Mouse (Mus musculus): ENCODE measurements around the gene Spata46. TPM values are rescaled to one million over a fixed set of nuclear protein-coding genes. Genes with fewer than 3 reads are reported as not detected.

Gene Spata46
- polyA plus RNA-seq, 1 experiment from 2014 or later, result 1.2 TPM

GRCm38 (mm10) chr1:170303103-170303502 lies 5.5 kb upstream of the Spata46 start:
- 79% methylated on average over 6 of the region's 6 CpGs for WGBS
- H3K4me3 ChIP-seq, result no peak overlapping the region
- no peak for ATAC-seq (replicated peaks)

GRCm38 (mm10) chr1:170305002-170305401 lies 3.6 kb upstream of the Spata46 start:
- 94% methylated on average over 10 of the region's 10 CpGs for WGBS

More at GRCm38 (mm10) chr1:170303103-170303502, 5.5 kb upstream of the Spata46 start:
- Histone ChIP-seq H3K9ac (replicated peaks) (no peak overlapping the region), H3K27ac (replicated peaks) (no peak overlapping the region), H3K4me2 (replicated peaks) (no peak overlapping the region), H3K36me3 (no peaks in the 10 kb centered on the region), H3K27me3 (no peaks in the 10 kb centered on the region), H3K4me1 (no peaks in the 10 kb centered on the region), H3K9me3 (no peaks in the 10 kb centered on the region)

GRCm38 (mm10) chr1:170306232-170306631 lies 2.4 kb upstream of the Spata46 start, which contains the start of gene Gm7694:
TSS of gene Gm7694 (minus strand) at chr1:170306332.
- Histone ChIP-seq H3K27ac (replicated peaks) (no peak within 1 kb of the TSS), H3K36me3 (no peaks in the 10 kb centered on the region), H3K9me3 (no peaks in the 10 kb centered on the region), H3K4me2 (replicated peaks) (no peak within 1 kb of the TSS), H3K27me3 (no peaks in the 10 kb centered on the region), H3K4me1 (no peaks in the 10 kb centered on the region), H3K9ac (replicated peaks) (no peak within 1 kb of the TSS), H3K4me3 (no peak within 1 kb of the TSS)
- no peak for ATAC-seq (replicated peaks)
- WGBS, result 97% methylated on average over 4 of the region's 4 CpGs

More at GRCm38 (mm10) chr1:170305002-170305401, 3.6 kb upstream of the Spata46 start:
- no peak for ATAC-seq (replicated peaks)
- Histone ChIP-seq H3K4me3 (no peak overlapping the region), H3K9ac (replicated peaks) (no peak overlapping the region), H3K9me3 (no peaks in the 10 kb centered on the region), H3K4me1 (no peaks in the 10 kb centered on the region), H3K36me3 (no peaks in the 10 kb centered on the region), H3K4me2 (replicated peaks) (no peak overlapping the region), H3K27me3 (no peaks in the 10 kb centered on the region), H3K27ac (replicated peaks) (no peak overlapping the region)

- WGBS, result 91% methylated on average over 6 of the region's 6 CpGs
- Histone ChIP-seq H3K36me3 (no peaks in the 10 kb centered on the region), H3K4me3 (no peak overlapping the region), H3K4me2 (replicated peaks) (no peak overlapping the region), H3K9ac (replicated peaks) (no peak overlapping the region), H3K27me3 (no peaks in the 10 kb centered on the region), H3K9me3 (no peaks in the 10 kb centered on the region), H3K27ac (replicated peaks) (no peak overlapping the region), H3K4me1 (no peaks in the 10 kb centered on the region)
- no peak for ATAC-seq (replicated peaks)
These were observed 2.8 kb downstream of the Spata46 start for GRCm38 (mm10) chr1:170311431-170311830.

GRCm38 (mm10) chr1:170322046-170322445 lies 13.4 kb downstream of the Spata46 start:
- Histone ChIP-seq H3K9ac (replicated peaks) (no peak overlapping the region), H3K27me3 (no peaks in the 10 kb centered on the region), H3K36me3 (peaks cover 3% of the 10 kb centered on the region; the same call in 1 of the 2 replicates), H3K27ac (replicated peaks) (no peak overlapping the region), H3K4me2 (replicated peaks) (no peak overlapping the region), H3K4me1 (no peaks in the 10 kb centered on the region), H3K4me3 (no peak overlapping the region), H3K9me3 (no peaks in the 10 kb centered on the region)
- WGBS, result 91% methylated on average over 2 of the region's 2 CpGs
- ATAC-seq (replicated peaks), result no peak

GRCm38 (mm10) chr1:170323001-170323400 lies 14.4 kb downstream of the Spata46 start:
- no peaks in the 10 kb centered on the region for H3K4me1 ChIP-seq

GRCm38 (mm10) chr1:170324312-170324711 lies 15.7 kb downstream of the Spata46 start:
- 97% methylated on average over 1 of the region's 1 CpGs for WGBS

More at GRCm38 (mm10) chr1:170323001-170323400, 14.4 kb downstream of the Spata46 start:
- H3K27ac ChIP-seq (replicated peaks), result no peak overlapping the region
- no peak overlapping the region for H3K4me2 ChIP-seq (replicated peaks)
- ATAC-seq (replicated peaks), result no peak
- H3K27me3 ChIP-seq, result no peaks in the 10 kb centered on the region
- H3K36me3 ChIP-seq, result peaks cover 3% of the 10 kb centered on the region; the same call in 1 of the 2 replicates
- no peaks in the 10 kb centered on the region for H3K9me3 ChIP-seq
- 90% methylated on average over 10 of the region's 10 CpGs for WGBS
- no peak overlapping the region for H3K4me3 ChIP-seq
- no peak overlapping the region for H3K9ac ChIP-seq (replicated peaks)

GRCm38 (mm10) chr1:170325277-170325676 lies 16.7 kb downstream of the Spata46 start:
- no peaks in the 10 kb centered on the region for H3K9me3 ChIP-seq
- H3K36me3 ChIP-seq, result peaks cover 1% of the 10 kb centered on the region; the same call in 1 of the 2 replicates
- H3K9ac ChIP-seq (replicated peaks), result no peak overlapping the region
- H3K4me3 ChIP-seq, result no peak overlapping the region
- H3K27me3 ChIP-seq, result no peaks in the 10 kb centered on the region
- WGBS, result 90% methylated on average over 4 of the region's 4 CpGs
- no peaks in the 10 kb centered on the region for H3K4me1 ChIP-seq
- no peak overlapping the region for H3K4me2 ChIP-seq (replicated peaks)
- no peak for ATAC-seq (replicated peaks)
- H3K27ac ChIP-seq (replicated peaks), result no peak overlapping the region

More at GRCm38 (mm10) chr1:170324312-170324711, 15.7 kb downstream of the Spata46 start:
- Histone ChIP-seq H3K27me3 (no peaks in the 10 kb centered on the region), H3K4me1 (no peaks in the 10 kb centered on the region), H3K4me2 (replicated peaks) (no peak overlapping the region), H3K36me3 (peaks cover 3% of the 10 kb centered on the region; the same call in 1 of the 2 replicates), H3K9me3 (no peaks in the 10 kb centered on the region), H3K9ac (replicated peaks) (no peak overlapping the region), H3K4me3 (no peak overlapping the region), H3K27ac (replicated peaks) (no peak overlapping the region)
- ATAC-seq (replicated peaks), result no peak

- ATAC-seq (replicated peaks), result no peak
- H3K36me3 ChIP-seq, result no peaks in the 10 kb centered on the region
- no peak overlapping the region for H3K4me2 ChIP-seq (replicated peaks)
- H3K4me3 ChIP-seq, result no peak overlapping the region
- H3K9ac ChIP-seq (replicated peaks), result no peak overlapping the region
- H3K4me1 ChIP-seq, result no peaks in the 10 kb centered on the region
- H3K27me3 ChIP-seq, result no peaks in the 10 kb centered on the region
- no peaks in the 10 kb centered on the region for H3K9me3 ChIP-seq
- WGBS, result 77% methylated on average over 6 of the region's 6 CpGs
- H3K27ac ChIP-seq (replicated peaks), result no peak overlapping the region
These were observed 23.3 kb downstream of the Spata46 start for GRCm38 (mm10) chr1:170331926-170332325.

GRCm38 (mm10) chr1:170332775-170333174 lies 24.2 kb downstream of the Spata46 start:
- H3K27ac ChIP-seq (replicated peaks), result no peak overlapping the region
- no peak overlapping the region for H3K9ac ChIP-seq (replicated peaks)
- H3K4me1 ChIP-seq, result no peaks in the 10 kb centered on the region
- no peak overlapping the region for H3K4me2 ChIP-seq (replicated peaks)
- no peak overlapping the region for H3K4me3 ChIP-seq
- 68% methylated on average over 4 of the region's 4 CpGs for WGBS
- H3K9me3 ChIP-seq, result no peaks in the 10 kb centered on the region
- no peaks in the 10 kb centered on the region for H3K27me3 ChIP-seq
- no peak for ATAC-seq (replicated peaks)
- no peaks in the 10 kb centered on the region for H3K36me3 ChIP-seq

- Histone ChIP-seq H3K36me3 (no peaks in the 10 kb centered on the region), H3K4me1 (no peaks in the 10 kb centered on the region), H3K9ac (replicated peaks) (no peak overlapping the region), H3K4me3 (no peak overlapping the region), H3K4me2 (replicated peaks) (no peak overlapping the region), H3K27me3 (no peaks in the 10 kb centered on the region), H3K9me3 (no peaks in the 10 kb centered on the region), H3K27ac (replicated peaks) (no peak overlapping the region)
- ATAC-seq (replicated peaks), result no peak
- WGBS, result 97% methylated on average over 3 of the region's 3 CpGs
These were observed 31.3 kb downstream of the Spata46 start for GRCm38 (mm10) chr1:170339943-170340342.

GRCm38 (mm10) chr1:170343081-170343480 lies 34.5 kb downstream of the Spata46 start:
- Histone ChIP-seq H3K27ac (replicated peaks) (no peak overlapping the region), H3K4me2 (replicated peaks) (no peak overlapping the region), H3K4me1 (no peaks in the 10 kb centered on the region), H3K36me3 (no peaks in the 10 kb centered on the region), H3K27me3 (no peaks in the 10 kb centered on the region), H3K9ac (replicated peaks) (no peak overlapping the region), H3K9me3 (no peaks in the 10 kb centered on the region), H3K4me3 (no peak overlapping the region)
- WGBS, result 43% methylated on average over 8 of the region's 8 CpGs
- no peak for ATAC-seq (replicated peaks)

- no peaks in the 10 kb centered on the region for H3K9me3 ChIP-seq
- H3K4me3 ChIP-seq, result no peak overlapping the region
- H3K4me2 ChIP-seq (replicated peaks), result no peak overlapping the region
- H3K4me1 ChIP-seq, result no peaks in the 10 kb centered on the region
- no peaks in the 10 kb centered on the region for H3K36me3 ChIP-seq
- 97% methylated on average over 4 of the region's 4 CpGs for WGBS
- no peaks in the 10 kb centered on the region for H3K27me3 ChIP-seq
- no peak overlapping the region for H3K9ac ChIP-seq (replicated peaks)
- no peak overlapping the region for H3K27ac ChIP-seq (replicated peaks)
- ATAC-seq (replicated peaks), result no peak
These were observed 35.3 kb downstream of the Spata46 start for GRCm38 (mm10) chr1:170343906-170344305.

All from forebrain, embryonic 15.5 days (tissue).